Mouse (Mus musculus) olfactory bulb, adult 2 months (tissue): ENCODE measurements at regions not wholly inside any gene's neighbourhood (a gene's known extent, or its start where the extent isn't known, plus 50 kb on each side); places are given as distances from the start of the nearest gene placed in this dataset.

Experiments used
- CTCF ChIP-seq: fragments of 200-500 bp; IDR thresholded peaks from 2 replicates; pipeline ENCODE4 v1.5.1; 2012; ENCODE audit warnings: low read depth, mild to moderate bottlenecking, low read length, moderate library complexity; ENCODE audit not compliant: insufficient read depth
- POLR2A ChIP-seq: fragments of 200-500 bp; IDR thresholded peaks from 2 replicates; pipeline ENCODE4 v1.6.1; 2012; ENCODE audit warnings: mild to moderate bottlenecking, low read depth, low read length, moderate library complexity; ENCODE audit not compliant: insufficient read depth

DNA sequence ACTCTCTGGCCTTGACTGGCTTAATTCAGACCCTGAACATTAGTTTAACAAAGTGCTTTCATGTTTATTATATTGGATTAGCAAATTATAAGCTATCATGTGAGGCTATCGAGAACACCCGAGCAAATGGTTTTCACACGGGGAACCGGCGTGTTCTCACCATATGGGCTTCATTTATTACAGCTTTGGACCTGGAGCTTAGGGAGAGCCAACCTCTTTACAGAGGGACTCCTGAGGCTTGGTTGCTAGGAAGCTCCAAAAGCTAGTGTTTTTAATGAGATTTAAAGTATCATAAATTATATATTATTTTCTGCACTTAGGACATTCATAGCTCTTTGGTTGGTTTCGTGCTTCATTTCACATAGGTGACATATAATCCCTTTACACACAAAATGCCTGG, 171.4 kb upstream of the Tox3 start:
- TF ChIP-seq CTCF (no peak), POLR2A (no peak)
